Mouse (Mus musculus) megakaryocyte, embryonic 14.5 days (primary cell): ENCODE results near the gene Tmem88.

Experiments
- FLI1 ChIP-seq: IDR thresholded peaks from 2 replicates; pipeline ENCODE4 v1.6.1; 2012; ENCODE audit warnings: low read length, inconsistent platforms, mixed read lengths
- GATA1 ChIP-seq: IDR thresholded peaks from 3 replicates; pipeline ENCODE4 v1.6.1; 2012; ENCODE audit warnings: mixed read lengths, low read length, inconsistent platforms, borderline replicate concordance

DNA sequence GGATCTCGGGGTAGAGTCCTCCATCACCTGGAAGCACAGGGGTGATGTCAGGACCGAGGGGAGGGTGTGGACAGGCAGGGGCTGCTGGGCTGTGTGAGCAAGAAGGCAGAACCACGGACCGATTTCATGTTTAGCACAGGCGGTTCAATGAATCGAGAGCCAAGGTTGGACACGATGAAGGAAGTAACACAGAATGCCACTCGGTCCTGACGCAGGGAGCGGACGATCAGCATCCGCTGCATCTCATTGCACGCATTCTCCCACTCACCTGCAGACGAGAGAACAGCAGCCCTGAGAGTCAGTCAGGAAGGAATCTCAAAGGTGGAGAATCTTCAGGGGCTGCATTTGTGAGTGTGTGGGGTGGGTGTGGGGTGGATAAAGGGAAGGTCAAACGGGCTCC is 32.6 kb upstream of the Tmem88 start:
- TF ChIP-seq GATA1 (no peak), FLI1 (no peak)
